Mouse (Mus musculus): ENCODE results near the gene Prl7a1. TPM values are rescaled to one million over a fixed set of nuclear protein-coding genes. Genes with fewer than 3 reads are reported as not detected.

Prl7a1 gene
- not detected in 2 replicates for polyA plus RNA-seq (2012; rRNA removed)

DNA sequence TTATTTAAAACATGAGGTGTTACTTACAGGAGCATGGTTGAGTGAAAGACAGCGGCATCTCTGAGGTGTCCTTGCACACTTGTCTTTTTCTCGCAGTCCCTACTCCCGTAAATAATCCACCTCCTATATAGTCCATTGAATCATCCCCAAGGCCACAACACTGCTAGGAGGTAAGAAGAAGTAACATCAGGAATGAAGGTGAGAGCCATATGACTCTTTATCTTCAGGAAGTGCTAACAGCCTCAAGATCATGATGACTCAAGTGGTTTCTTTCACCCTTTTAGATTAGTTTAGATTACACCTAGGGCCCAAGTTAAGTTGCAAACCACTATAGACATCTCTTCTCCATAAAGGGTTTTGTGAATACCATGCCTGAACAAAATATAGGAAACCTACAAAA is at the start of gene Prl7a1:
TSS of gene Prl7a1 (minus strand) at position 101 of the 400 bp plus-strand sequence.

DNA sequence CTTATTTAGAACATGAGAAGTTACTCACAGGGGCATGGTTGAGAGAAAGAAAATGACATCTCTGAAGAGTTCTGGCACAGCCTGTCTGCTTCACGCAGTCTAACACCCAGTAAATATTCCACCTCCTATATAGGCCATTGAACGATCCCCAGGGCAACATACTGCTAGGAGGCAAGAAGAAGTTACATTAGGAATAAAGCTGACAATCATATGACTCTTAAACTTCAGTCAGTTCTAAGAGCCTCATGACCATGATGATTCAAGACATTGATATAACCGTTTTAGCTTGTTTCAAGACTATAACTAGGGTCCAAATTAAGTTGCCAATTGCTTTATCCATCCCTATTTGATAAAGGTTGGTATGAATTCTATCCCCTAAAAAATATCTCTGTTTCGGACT is 25.6 kb upstream of the Prl7a1 start, which contains the start of gene Prl7a2:
TSS of gene Prl7a2 (minus strand) at position 101 of the 400 bp plus-strand sequence.

DNA sequence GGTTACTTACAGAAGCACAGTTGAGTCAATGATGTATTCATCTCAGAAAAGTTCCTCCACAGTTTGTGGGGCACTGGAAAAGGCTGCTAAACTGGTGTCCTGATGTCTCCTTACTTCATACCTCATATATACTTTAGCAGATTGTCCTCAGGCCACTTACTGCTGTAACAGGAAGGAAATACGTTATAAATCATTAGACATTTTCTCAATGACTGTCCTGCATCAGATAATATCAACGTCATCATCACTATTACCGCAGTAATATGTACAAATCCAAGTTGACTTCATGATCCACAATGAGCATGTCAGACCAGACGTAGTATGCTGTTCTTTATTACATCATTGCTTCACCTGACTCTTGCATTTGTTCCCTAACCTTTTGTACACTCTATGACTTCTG is 31.8 kb downstream of the Prl7a1 start, which contains the start of gene Prl7b1:
TSS of gene Prl7b1 (minus strand) at position 101 of the 400 bp plus-strand sequence.

Other genes with a start within 250 kb of the Prl7a1 start
- gene Prl8a6, start 203.8 kb downstream of the Prl7a1 start, polyA plus RNA-seq (2012; rRNA removed), result not detected in 2 replicates
- gene Prl8a8, start 129.3 kb downstream of the Prl7a1 start, polyA plus RNA-seq (2012; rRNA removed), result not detected in 2 replicates
- not detected in 2 replicates for gene Prl8a9, start 77.9 kb downstream of the Prl7a1 start, polyA plus RNA-seq (2012; rRNA removed)
- gene Prl8a1, start 60.3 kb downstream of the Prl7a1 start, polyA plus RNA-seq (2012; rRNA removed), result not detected in 2 replicates
- gene Prl7b1, start 31.9 kb downstream of the Prl7a1 start, polyA plus RNA-seq (2012; rRNA removed), result not detected in 2 replicates
- gene Prl7a2, start 25.5 kb upstream of the Prl7a1 start, polyA plus RNA-seq (2012; rRNA removed), result not detected in 2 replicates
- gene Prl7d1, start 74.2 kb upstream of the Prl7a1 start, polyA plus RNA-seq (2012; rRNA removed), result not detected in 2 replicates
- not detected in 2 replicates for gene Prl7c1, start 138.3 kb upstream of the Prl7a1 start, polyA plus RNA-seq (2012; rRNA removed)
- gene Prl2a1, start 159.2 kb upstream of the Prl7a1 start, polyA plus RNA-seq (2012; rRNA removed), result not detected in 2 replicates
- not detected in 2 replicates for gene Prl2c1, start 206.8 kb upstream of the Prl7a1 start, polyA plus RNA-seq (2012; rRNA removed)

Measured in stomach, adult 2 months (tissue).